Mouse (Mus musculus) testis, adult 2 months (tissue): ENCODE results near the gene Smim5. TPM values are rescaled to one million over a fixed set of nuclear protein-coding genes. Genes with fewer than 3 reads are reported as not detected.

ENCODE experiments used
- H3K27ac ChIP-seq: fragments of 200-500 bp; 2 replicates; pipeline ENCODE4 v1.5.1; 2012; ENCODE audit warnings: low read depth, low read length; ENCODE audit not compliant: control insufficient read depth, insufficient read depth
- H3K27me3 ChIP-seq: fragments of 200-500 bp; 2 replicates; pipeline ENCODE4 v1.6.1; 2012; ENCODE audit warnings: mild to moderate bottlenecking, low read length, moderate library complexity; ENCODE audit not compliant: control insufficient read depth, insufficient read depth
- H3K36me3 ChIP-seq: fragments of 200-500 bp; 2 replicates; pipeline ENCODE4 v1.6.1; 2012; ENCODE audit warnings: mild to moderate bottlenecking, low read length; ENCODE audit not compliant: control insufficient read depth, insufficient read depth
- H3K4me1 ChIP-seq: fragments of 200-500 bp; 2 replicates; pipeline ENCODE4 v1.6.1; 2012; ENCODE audit warnings: low read length; ENCODE audit not compliant: control insufficient read depth, insufficient read depth
- H3K4me3 ChIP-seq: fragments of 200-500 bp; 2 replicates; pipeline ENCODE4 v1.5.1; 2012; ENCODE audit warnings: low read depth, mild to moderate bottlenecking, low read length, moderate library complexity, mixed read lengths; ENCODE audit not compliant: control insufficient read depth
- CTCF ChIP-seq: fragments of 200-500 bp; IDR thresholded peaks from 2 replicates; pipeline ENCODE4 v1.5.1; 2012; ENCODE audit warnings: low read depth, mild to moderate bottlenecking, inconsistent platforms, low read length, moderate library complexity; ENCODE audit not compliant: control insufficient read depth, insufficient read depth, insufficient replicate concordance
- POLR2A ChIP-seq: fragments of 200-500 bp; IDR thresholded peaks from 2 replicates; pipeline ENCODE4 v1.6.1; 2012; ENCODE audit warnings: low read depth, mild to moderate bottlenecking, inconsistent platforms, low read length, moderate library complexity; ENCODE audit not compliant: control insufficient read depth
- polyA plus RNA-seq: library from polyadenylated mRNA; depleted of rRNA; stranded (reverse); fragments of >200 nt; gene quantifications from 2 replicates; pipeline ENCODE4 v1.2.3, GENCODE M21; 2012

Smim5 gene
- polyA plus RNA-seq, 1 experiment, result not detected

- no peak for TF ChIP-seq CTCF
- no peak for TF ChIP-seq POLR2A
- Histone ChIP-seq H3K4me3 (no peak overlapping the region), H3K27ac (no peak overlapping the region), H3K4me1 (no peaks in the 10 kb centered on the region), H3K27me3 (no peaks in the 10 kb centered on the region), H3K36me3 (no peaks in the 10 kb centered on the region)
Observed at GRCm38 (mm10) chr11:115869393-115869792, 30.4 kb upstream of the Smim5 start.

DNA sequence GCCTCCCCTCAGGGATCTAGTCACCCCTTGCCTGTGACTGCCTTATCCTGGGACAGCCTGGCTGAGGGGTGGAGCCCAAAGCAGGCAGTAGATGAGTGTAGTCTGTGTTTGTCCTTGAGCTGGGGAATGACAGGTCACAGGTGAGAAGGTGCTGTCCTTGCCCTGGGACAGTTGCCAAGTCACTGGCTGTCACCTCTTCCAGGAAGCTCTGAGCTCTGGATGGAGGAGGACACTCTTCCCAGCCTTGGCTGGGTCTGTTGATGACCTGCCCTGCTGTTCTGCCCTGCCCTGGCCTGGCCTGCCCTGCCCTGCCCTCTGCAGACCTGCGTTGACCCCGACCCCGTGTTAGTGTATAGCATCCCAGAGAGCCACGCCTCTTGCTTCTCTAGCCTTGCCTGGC, 27.3 kb upstream of the Smim5 start:
- H3K4me1 ChIP-seq, result no peaks in the 10 kb centered on the region
- H3K36me3 ChIP-seq, result no peaks in the 10 kb centered on the region
- TF ChIP-seq POLR2A (no peak), CTCF (no peak)
- H3K27ac ChIP-seq, result no peak overlapping the region
- no peaks in the 10 kb centered on the region for H3K27me3 ChIP-seq
- H3K4me3 ChIP-seq, result no peak overlapping the region

DNA sequence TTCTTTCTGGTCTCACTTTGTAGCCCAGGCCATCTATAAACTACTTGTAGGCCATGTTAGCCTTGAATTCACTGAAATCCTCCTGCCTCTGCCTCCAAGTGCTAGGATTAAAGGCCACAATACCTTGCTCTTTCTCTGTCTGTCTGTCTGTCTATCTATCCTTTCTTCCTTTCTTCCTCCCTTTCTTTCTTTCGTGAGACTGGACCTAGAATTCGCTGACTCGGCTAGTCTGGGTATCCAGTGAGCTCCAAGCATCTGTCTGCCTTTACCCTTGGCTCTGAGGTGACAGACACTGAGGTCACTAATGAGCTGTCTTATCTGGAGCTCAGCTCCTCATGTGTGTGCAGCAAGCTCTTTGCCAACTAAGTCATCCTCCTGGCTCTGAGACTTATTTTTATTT, 23.8 kb upstream of the Smim5 start:
- H3K4me3 ChIP-seq, result no peak overlapping the region
- no peaks in the 10 kb centered on the region for H3K36me3 ChIP-seq
- H3K27me3 ChIP-seq, result no peaks in the 10 kb centered on the region
- H3K27ac ChIP-seq, result no peak overlapping the region
- no peak for TF ChIP-seq POLR2A
- no peaks in the 10 kb centered on the region for H3K4me1 ChIP-seq

DNA sequence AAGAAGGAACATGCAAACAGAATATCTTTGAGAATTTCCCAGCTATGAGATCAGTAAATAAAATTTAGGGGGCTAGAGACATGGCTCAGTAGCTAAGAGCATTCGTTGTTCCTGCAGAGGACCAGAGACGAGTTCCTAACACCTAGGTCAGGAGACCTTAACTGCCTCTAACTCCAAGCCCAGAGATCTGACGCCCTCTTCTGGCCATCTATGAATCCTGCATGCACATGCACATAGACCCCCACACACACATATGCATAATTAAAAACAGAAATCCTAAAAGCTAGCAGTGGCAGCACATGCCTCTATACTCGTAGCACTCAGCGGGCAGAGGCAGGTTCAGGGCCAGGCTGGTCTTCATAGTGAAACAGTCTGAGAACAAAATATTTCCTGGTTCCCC, 23.3 kb upstream of the Smim5 start:
- TF ChIP-seq CTCF (peak; percentile 32; the same call in 1 of the 2 replicates), POLR2A (no peak)
- H3K4me3 ChIP-seq, result no peak overlapping the region
- H3K4me1 ChIP-seq, result no peaks in the 10 kb centered on the region

DNA sequence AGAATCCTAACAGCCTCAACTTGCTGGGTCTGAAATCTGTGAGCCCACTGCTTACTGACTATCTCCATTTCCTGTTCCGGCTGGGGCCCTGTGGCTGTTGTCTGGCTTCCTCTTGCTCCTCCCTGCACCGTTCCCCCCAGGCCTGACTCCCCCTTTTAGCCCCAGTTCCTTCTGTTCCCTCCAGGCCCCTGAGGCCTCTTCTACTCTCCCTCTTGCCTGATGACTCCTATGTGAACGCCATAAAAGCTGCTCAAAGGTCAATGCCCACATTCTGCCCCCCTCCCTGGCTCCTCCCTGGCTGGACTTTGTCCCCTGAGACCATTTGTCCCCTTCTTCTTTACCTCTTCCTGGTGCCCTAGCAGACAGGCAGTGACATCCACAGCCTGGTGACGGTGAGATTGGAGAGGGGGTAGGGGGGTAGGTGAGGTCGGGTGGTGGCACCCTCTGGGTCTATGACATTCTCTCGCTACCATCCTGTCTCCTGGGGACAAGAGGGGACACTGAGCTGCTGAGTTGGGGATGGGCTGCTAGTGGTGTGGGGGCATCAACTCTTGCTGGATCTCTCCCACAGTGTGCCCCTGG, 22.5 kb upstream of the Smim5 start:
- no peaks in the 10 kb centered on the region for H3K27me3 ChIP-seq
- no peaks in the 10 kb centered on the region for H3K36me3 ChIP-seq
- no peak overlapping the region for H3K27ac ChIP-seq
- TF ChIP-seq CTCF, result no peak
- TF ChIP-seq POLR2A, result no peak
- no peaks in the 10 kb centered on the region for H3K4me1 ChIP-seq
- H3K4me3 ChIP-seq, result no peak overlapping the region

More for the DNA sequence above, 23.3 kb upstream of the Smim5 start:
- Histone ChIP-seq H3K36me3 (no peaks in the 10 kb centered on the region), H3K27ac (no peak overlapping the region), H3K27me3 (no peaks in the 10 kb centered on the region)

DNA sequence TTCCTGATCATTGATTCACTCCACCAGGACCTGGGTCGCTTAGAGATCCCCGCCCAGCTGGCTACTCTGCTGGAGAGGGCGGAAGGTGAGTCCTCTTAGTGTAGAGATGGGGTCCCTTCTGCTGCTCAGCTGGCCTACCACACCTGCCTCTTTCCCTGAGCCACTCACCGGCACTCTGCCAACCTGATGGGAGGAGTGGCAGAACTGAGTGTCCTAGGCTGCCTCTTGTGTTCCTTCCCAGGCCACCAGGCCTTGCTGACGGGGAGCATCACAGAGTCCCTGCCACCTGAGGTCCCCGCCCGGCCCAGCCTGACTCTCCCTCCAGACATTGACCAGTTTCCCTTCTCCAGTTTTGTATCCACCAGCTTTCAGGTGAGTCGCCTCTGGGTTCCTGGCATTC, 21.7 kb upstream of the Smim5 start:
- H3K36me3 ChIP-seq, result no peaks in the 10 kb centered on the region
- H3K4me3 ChIP-seq, result no peak overlapping the region
- TF ChIP-seq POLR2A, result no peak
- no peak for TF ChIP-seq CTCF
- no peak overlapping the region for H3K27ac ChIP-seq
- no peaks in the 10 kb centered on the region for H3K27me3 ChIP-seq
- H3K4me1 ChIP-seq, result no peaks in the 10 kb centered on the region

DNA sequence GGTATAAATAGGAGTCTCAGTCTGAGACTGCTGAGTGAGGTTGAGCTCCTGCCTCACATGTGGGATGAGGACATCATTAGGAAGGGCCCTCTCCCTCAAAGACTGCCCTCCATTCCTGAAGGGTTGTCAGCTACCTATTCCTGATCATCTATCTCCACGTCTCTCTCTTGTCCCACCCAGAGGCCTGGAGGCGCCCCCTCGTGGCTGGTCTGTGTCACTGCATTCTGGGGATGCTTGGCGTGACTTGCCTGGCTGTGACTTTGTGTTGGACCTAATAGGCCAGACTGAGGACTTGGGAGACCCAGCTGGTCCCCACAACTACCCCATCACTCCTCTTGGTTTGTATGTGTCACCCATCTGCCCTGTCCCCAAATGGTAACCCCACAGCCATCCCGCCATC, 18.8 kb upstream of the Smim5 start:
- H3K4me1 ChIP-seq, result peaks cover 3% of the 10 kb centered on the region
- H3K36me3 ChIP-seq, result no peaks in the 10 kb centered on the region
- no peak overlapping the region for H3K27ac ChIP-seq
- no peak overlapping the region for H3K4me3 ChIP-seq
- TF ChIP-seq CTCF, result peak; percentile 67
- no peak for TF ChIP-seq POLR2A
- no peaks in the 10 kb centered on the region for H3K27me3 ChIP-seq

DNA sequence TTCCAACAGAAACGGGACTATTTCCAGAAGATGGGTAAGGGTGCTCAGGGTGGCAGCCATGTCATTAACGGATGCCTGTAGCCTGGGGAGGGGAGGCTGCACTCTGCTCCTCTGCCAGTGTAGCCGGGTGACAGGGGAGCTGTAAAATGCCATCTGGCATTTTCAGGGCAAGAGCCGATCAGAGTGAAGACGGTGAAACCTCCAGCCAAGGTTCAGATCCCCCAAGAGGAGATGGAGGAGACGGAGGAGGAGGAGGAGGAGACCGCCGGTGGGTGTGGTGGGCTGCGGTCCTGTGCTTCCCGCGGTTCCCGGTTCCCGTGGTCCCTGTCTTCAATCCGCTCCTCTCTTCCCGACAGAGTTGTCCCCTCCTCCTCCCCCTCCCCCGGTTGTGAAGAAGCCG, 16.5 kb upstream of the Smim5 start:
- Histone ChIP-seq H3K4me3 (peak overlapping the region; percentile 36), H3K27ac (no peak overlapping the region), H3K36me3 (no peaks in the 10 kb centered on the region), H3K27me3 (no peaks in the 10 kb centered on the region), H3K4me1 (peaks cover 3% of the 10 kb centered on the region)
- TF ChIP-seq POLR2A, result no peak
- no peak for TF ChIP-seq CTCF
